Mouse (Mus musculus) liver, embryonic 14.5 days (tissue): ENCODE measurements around the gene Fryl. TPM values are rescaled to one million over a fixed set of nuclear protein-coding genes. Genes with fewer than 3 reads are reported as not detected.

ENCODE experiments used
- ATAC-seq: fragments of 200-750 bp; cut with Nextera tagmentation; 2 replicates; pipeline ENCODE4 v1.8.0; 2017; ENCODE audit warnings: moderate number of reproducible peaks, mild to moderate bottlenecking, moderate library complexity; ENCODE audit not compliant: insufficient read depth
- DNase-seq, 3 experiments: peaks; one replicate each; pipeline ENCODE4 v3.0.0-alpha.2; 2012 to 2013; ENCODE audit warnings: low read depth in 3 of 3, low spot score in 3 of 3
- H3K27ac ChIP-seq: fragments of 300-500 bp; sonication (generic); 2 replicates; pipeline ENCODE4 v1.5.1; 2014; ENCODE audit warnings: moderate library complexity, mild to moderate bottlenecking, control low read depth, inconsistent platforms
- H3K27me3 ChIP-seq: fragments of 300-500 bp; sonication (generic); 2 replicates; pipeline ENCODE4 v1.6.1; 2014; ENCODE audit warnings: mild to moderate bottlenecking, low read length, moderate library complexity; ENCODE audit not compliant: control insufficient read depth, insufficient read depth
- H3K36me3 ChIP-seq: fragments of 300-500 bp; sonication (generic); replicated peaks from 2 replicates; pipeline ENCODE4 v1.6.1; 2014; ENCODE audit warnings: low read depth; ENCODE audit not compliant: control insufficient read depth, insufficient read depth
- H3K4me1 ChIP-seq, 2 experiments: fragments of 200-500 bp in 1 of 2; fragments of 300-500 bp in 1 of 2; sonication (generic) in 1 of 2; replicated peaks; 2 replicates each; pipeline ENCODE4 v1.6.1; 2012 to 2014; ENCODE audit warnings: antibody characterized with exemption in 1 of 2, inconsistent platforms in 1 of 2, low read length in 1 of 2; ENCODE audit not compliant: control insufficient read depth in 2 of 2, insufficient read depth in 2 of 2
- H3K4me2 ChIP-seq: fragments of 300-500 bp; sonication (generic); 2 replicates; pipeline ENCODE4 v1.6.1; 2014; ENCODE audit warnings: low read depth, mild to moderate bottlenecking, control low read depth, moderate library complexity
- H3K4me3 ChIP-seq, 2 experiments: fragments of 200-500 bp in 1 of 2; fragments of 300-500 bp in 1 of 2; sonication (generic) in 1 of 2; 2 replicates each; pipeline ENCODE4 v1.5.1; 2012 to 2014; ENCODE audit warnings: low read depth in 2 of 2, low read length in 2 of 2, mild to moderate bottlenecking in 2 of 2, control low read depth in 1 of 2, inconsistent platforms in 1 of 2, moderate library complexity in 1 of 2; ENCODE audit not compliant: insufficient read depth in 1 of 2
- H3K9ac ChIP-seq: fragments of 300-500 bp; sonication (generic); replicated peaks from 2 replicates; pipeline ENCODE4 v1.6.1; 2014; ENCODE audit warnings: mild to moderate bottlenecking, control low read depth, moderate library complexity
- H3K9me3 ChIP-seq: fragments of 300-500 bp; sonication (generic); 2 replicates; pipeline ENCODE4 v1.6.1; 2016; ENCODE audit warnings: low read length, mixed read lengths; ENCODE audit not compliant: control insufficient read depth
- CTCF ChIP-seq: IDR thresholded peaks from 2 replicates; pipeline ENCODE4 v1.5.1; 2016; ENCODE audit warnings: antibody characterized with exemption, low read depth, control low read depth
- EP300 ChIP-seq: IDR thresholded peaks from 2 replicates; pipeline ENCODE4 v1.6.1; 2016; ENCODE audit warnings: antibody characterized with exemption, low read depth
- WGBS: fragments of 180-500 bp; shearing (Covaris S2); extraction: QIAGEN DNeasy Blood & Tissue Kit; methylation state at CpG from one replicate; pipeline ENCODE4 v1.1.7; 2014; ENCODE audit not compliant: insufficient replicate concordance; 5-methylcytosine and 5-hydroxymethylcytosine counted together
- polyA plus RNA-seq, 2 experiments: library from polyadenylated mRNA; depleted of rRNA in 1 of 2; stranded (reverse) in 1 of 2; unstranded in 1 of 2; fragments of >200 nt; fragmentation: Nextera tagmentation in 1 of 2; extraction: Ambion mirVana in 1 of 2; gene quantifications; 2 replicates each; pipeline versions ENCODE4 v1.2.1 to v1.2.3; 2012 to 2014

The Fryl gene
- polyA plus RNA-seq, 2 experiments: 22.1 to 41.8 TPM

- Histone ChIP-seq H3K4me1 (peaks cover 8 to 11% of the 10 kb centered on the region in 2 experiments), H3K36me3 (no peaks in the 10 kb centered on the region)
- no peak for ATAC-seq
These were observed 15.1 kb downstream of the Fryl start for GRCm38 (mm10) chr5:73241332-73241731.

GRCm38 (mm10) chr5:73240391-73240790 lies 16.0 kb downstream of the Fryl start:
- Histone ChIP-seq H3K27me3 (no peaks in the 10 kb centered on the region), H3K27ac (no peak overlapping the region), H3K9ac (no peak overlapping the region), H3K4me1 (peaks cover 0 to 7% of the 10 kb centered on the region in 2 experiments; a peak in 2 of 4 replicates), H3K4me3 (no peak overlapping the region), H3K4me2 (no peak overlapping the region), H3K9me3 (no peaks in the 10 kb centered on the region), H3K36me3 (no peaks in the 10 kb centered on the region)
- ATAC-seq (no peak), DNase-seq (no peak)
- 92% methylated on average over 6 of the region's 6 CpGs for WGBS
- TF ChIP-seq CTCF (no peak), EP300 (no peak)

More at GRCm38 (mm10) chr5:73241332-73241731, 15.1 kb downstream of the Fryl start:
- no peaks in the 10 kb centered on the region for H3K27me3 ChIP-seq
- no peak for TF ChIP-seq CTCF
- TF ChIP-seq EP300: no peak
- 0 out of 2 replicates have a peak overlapping the region, but pooled peaks have one; percentile 9 for H3K9ac ChIP-seq
- no peak overlapping the region for H3K27ac ChIP-seq
- no peak overlapping the region for H3K4me2 ChIP-seq
- WGBS: 17% methylated on average over 10 of the region's 10 CpGs
- H3K4me3 ChIP-seq: no peak overlapping the region
- H3K9me3 ChIP-seq: no peaks in the 10 kb centered on the region
- no peak for DNase-seq

- Histone ChIP-seq H3K27ac (no peak overlapping the region), H3K4me1 (peaks cover 10 to 12% of the 10 kb centered on the region in 2 experiments), H3K4me3 (no peak overlapping the region), H3K4me2 (no peak overlapping the region), H3K9ac (no peak overlapping the region), H3K36me3 (no peaks in the 10 kb centered on the region), H3K9me3 (no peaks in the 10 kb centered on the region), H3K27me3 (no peaks in the 10 kb centered on the region)
- DNase-seq: no peak
- 65% methylated on average over 6 of the region's 6 CpGs for WGBS
- no peak for ATAC-seq
- TF ChIP-seq EP300 (no peak), CTCF (no peak)
These were observed 19.5 kb downstream of the Fryl start for GRCm38 (mm10) chr5:73236894-73237334.

- DNase-seq: no peak
- Histone ChIP-seq H3K27me3 (no peaks in the 10 kb centered on the region), H3K36me3 (no peaks in the 10 kb centered on the region), H3K4me1 (peaks cover 14 to 15% of the 10 kb centered on the region in 2 experiments), H3K4me3 (no peak overlapping the region), H3K4me2 (no peak overlapping the region), H3K9ac (no peak overlapping the region), H3K27ac (no peak overlapping the region), H3K9me3 (no peaks in the 10 kb centered on the region)
- TF ChIP-seq CTCF: no peak
- TF ChIP-seq EP300: no peak
- ATAC-seq: no peak
- WGBS: 72% methylated on average over 5 of the region's 5 CpGs
These were observed 21.2 kb downstream of the Fryl start for GRCm38 (mm10) chr5:73235201-73235600.

- 73% methylated on average over 17 of the region's 17 CpGs for WGBS
- Histone ChIP-seq H3K27ac (no peak overlapping the region), H3K9ac (no peak overlapping the region), H3K4me3 (no peak overlapping the region), H3K9me3 (no peaks in the 10 kb centered on the region), H3K4me2 (no peak overlapping the region), H3K4me1 (peaks cover 18 to 22% of the 10 kb centered on the region in 2 experiments), H3K36me3 (no peaks in the 10 kb centered on the region), H3K27me3 (no peaks in the 10 kb centered on the region)
- DNase-seq: no peak
- ATAC-seq: no peak
- TF ChIP-seq EP300: no peak
- TF ChIP-seq CTCF: no peak
These were observed 23.2 kb downstream of the Fryl start for GRCm38 (mm10) chr5:73233018-73233881.
